Mouse (Mus musculus) left cerebral cortex, postnatal 36 days (tissue): ENCODE results near the gene Itga3. TPM values are rescaled to one million over a fixed set of nuclear protein-coding genes. Genes with fewer than 3 reads are reported as not detected.

Experiments
- DNase-seq, 2 experiments: peaks; one replicate each; pipeline ENCODE4 v3.0.0; 2021 to 2022; ENCODE audit warnings: low spot score in 2 of 2, mixed read lengths in 1 of 2
- intact Hi-C: fragments of 180-260 bp; cut with DNase I; formaldehyde crosslinking; loops from one replicate; pipeline ENCODE4 v1.15.1; 2025
- total RNA-seq, 2 experiments: library from RNA; stranded (reverse); gene quantifications; 2 replicates each; pipeline ENCODE4 v1.2.3; 2021

The Itga3 gene
- total RNA-seq, 2 experiments from 2014 or later = 15.2 to 16.2 TPM

- intact Hi-C loops = no loop called here
- DNase-seq = no peak
These were observed 21.9 kb upstream of the Itga3 start for GRCm38 (mm10) chr11:95098346-95099095.

- DNase-seq = no peak
- intact Hi-C loops = no loop called here
These were observed 21.3 kb upstream of the Itga3 start for GRCm38 (mm10) chr11:95097889-95098288.

- DNase-seq = no peak
- intact Hi-C loops = no loop called here
These were observed 20.2 kb upstream of the Itga3 start for GRCm38 (mm10) chr11:95096608-95097373.

GRCm38 (mm10) chr11:95095596-95095995 lies 19.0 kb upstream of the Itga3 start:
- intact Hi-C loops = no loop called here
- no peak for DNase-seq

- no peak for DNase-seq
- intact Hi-C loops = no loop called here
These were observed 16.5 kb upstream of the Itga3 start for GRCm38 (mm10) chr11:95093077-95093476.

- intact Hi-C loops = no loop called here
- no peak for DNase-seq
These were observed 12.5 kb upstream of the Itga3 start for GRCm38 (mm10) chr11:95088857-95089779.

- intact Hi-C loops = no loop called here
- DNase-seq = no peak
These were observed 11.7 kb upstream of the Itga3 start for GRCm38 (mm10) chr11:95088286-95088685.

- intact Hi-C loops = no loop called here
- no peak for DNase-seq
These were observed 11.0 kb upstream of the Itga3 start for GRCm38 (mm10) chr11:95087301-95088228.

GRCm38 (mm10) chr11:95086229-95086628 lies 9.6 kb upstream of the Itga3 start:
- intact Hi-C loops = no loop called here
- DNase-seq = no peak

- intact Hi-C loops = no loop called here
- no peak for DNase-seq
These were observed 9.1 kb upstream of the Itga3 start for GRCm38 (mm10) chr11:95085710-95086109.

- DNase-seq = no peak
- intact Hi-C loops = no loop called here
These were observed 8.3 kb upstream of the Itga3 start for GRCm38 (mm10) chr11:95084811-95085382.

GRCm38 (mm10) chr11:95084175-95084574 lies 7.6 kb upstream of the Itga3 start:
- intact Hi-C loops = no loop called here
- no peak for DNase-seq

- intact Hi-C loops = no loop called here
These were observed 6.3 kb upstream of the Itga3 start for GRCm38 (mm10) chr11:95082896-95083295.

GRCm38 (mm10) chr11:95080783-95081182 lies 4.2 kb upstream of the Itga3 start:
- DNase-seq = no peak
- intact Hi-C loops = no loop called here

More at GRCm38 (mm10) chr11:95082896-95083295, 6.3 kb upstream of the Itga3 start:
- no peak for DNase-seq

- DNase-seq = no peak
- intact Hi-C loops = no loop called here
These were observed 2.8 kb upstream of the Itga3 start for GRCm38 (mm10) chr11:95079256-95079875.

- intact Hi-C loops = loop anchor here (2.0 kb wide), 1 partner anchor 29 kb away; no protein-coding TSS in a partner anchor
- no peak for DNase-seq
These were observed 1.4 kb upstream of the Itga3 start for GRCm38 (mm10) chr11:95077956-95078355.

GRCm38 (mm10) chr11:95076041-95076535 lies 513 bp downstream of the Itga3 start:
- intact Hi-C loops = loop anchor here (2.0 kb wide), 1 partner anchor 31 kb away; no protein-coding TSS in a partner anchor
- DNase-seq = peak; percentile 65 to 69
